Mouse (Mus musculus) kidney, postnatal 0 days (tissue): ENCODE measurements at regions not wholly inside any gene's neighbourhood (a gene's known extent, or its start where the extent isn't known, plus 50 kb on each side); places are given as distances from the start of the nearest gene placed in this dataset.

ENCODE experiments used
- ATAC-seq: fragments of 200-750 bp; cut with Nextera tagmentation; replicated peaks from 2 replicates; pipeline ENCODE4 v1.8.0; 2017; ENCODE audit warnings: low read depth, moderate number of reproducible peaks, moderate TSS enrichment, moderate library complexity; ENCODE audit not compliant: low FRiP score
- DNase-seq: peaks from one replicate; pipeline ENCODE4 v3.0.0-alpha.2; 2016; ENCODE audit warnings: low spot score
- H3K27ac ChIP-seq: fragments of 300-500 bp; sonication (generic); 2 replicates; pipeline ENCODE4 v1.5.1; 2014; ENCODE audit warnings: mild to moderate bottlenecking
- H3K27me3 ChIP-seq: fragments of 300-500 bp; sonication (generic); 2 replicates; pipeline ENCODE4 v1.6.1; 2014; ENCODE audit warnings: low read length, mixed read lengths; ENCODE audit not compliant: insufficient read depth
- H3K36me3 ChIP-seq: fragments of 300-500 bp; sonication (generic); 2 replicates; pipeline ENCODE4 v1.6.1; 2014; ENCODE audit warnings: low read length, mixed read lengths; ENCODE audit not compliant: insufficient read depth
- H3K4me1 ChIP-seq: fragments of 300-500 bp; sonication (generic); replicated peaks from 2 replicates; pipeline ENCODE4 v1.6.1; 2014; ENCODE audit warnings: antibody characterized with exemption, low read length, mixed read lengths; ENCODE audit not compliant: insufficient read depth
- H3K4me2 ChIP-seq: fragments of 300-500 bp; sonication (generic); 2 replicates; pipeline ENCODE4 v1.6.1; 2014; ENCODE audit warnings: mild to moderate bottlenecking, low read length, moderate library complexity, mixed read lengths
- H3K4me3 ChIP-seq: fragments of 300-500 bp; sonication (generic); replicated peaks from 2 replicates; pipeline ENCODE4 v1.5.1; 2014; ENCODE audit warnings: low read depth, low read length
- H3K9ac ChIP-seq: fragments of 300-500 bp; sonication (generic); 2 replicates; pipeline ENCODE4 v1.6.1; 2014; ENCODE audit warnings: low read depth, low read length
- H3K9me3 ChIP-seq: fragments of 300-500 bp; sonication (generic); replicated peaks from 2 replicates; pipeline ENCODE4 v1.6.1; 2016; ENCODE audit warnings: low read length, inconsistent platforms, mixed read lengths
- CTCF ChIP-seq: IDR thresholded peaks from 2 replicates; pipeline ENCODE4 v1.5.1; 2016; ENCODE audit warnings: antibody characterized with exemption, low read depth, mild to moderate bottlenecking, moderate library complexity
- WGBS: fragments of 180-500 bp; shearing (Covaris S2); extraction: QIAGEN DNeasy Blood & Tissue Kit; methylation state at CpG from one replicate; pipeline ENCODE4 v1.1.7; 2014; 5-methylcytosine and 5-hydroxymethylcytosine counted together

GRCm38 (mm10) chr2:48634456-48635174 is 179.3 kb upstream of the Acvr2a start:
- Histone ChIP-seq H3K4me3 (no peak overlapping the region), H3K9ac (no peak overlapping the region), H3K4me1 (no peaks in the 10 kb centered on the region), H3K27ac (no peak overlapping the region), H3K36me3 (no peaks in the 10 kb centered on the region), H3K4me2 (no peak overlapping the region), H3K9me3 (no peaks in the 10 kb centered on the region), H3K27me3 (no peaks in the 10 kb centered on the region)
- WGBS: 41% methylated on average over 10 of the region's 10 CpGs
- peak; percentile 58 for DNase-seq
- TF ChIP-seq CTCF: no peak; the same call in 1 of the 2 replicates
- peak; percentile 91 for ATAC-seq

GRCm38 (mm10) chr2:48636108-48636507 is 177.8 kb upstream of the Acvr2a start:
- no peak overlapping the region for H3K4me3 ChIP-seq
- H3K27me3 ChIP-seq: no peaks in the 10 kb centered on the region
- TF ChIP-seq CTCF: no peak
- no peak overlapping the region for H3K4me2 ChIP-seq
- no peaks in the 10 kb centered on the region for H3K9me3 ChIP-seq
- H3K36me3 ChIP-seq: no peaks in the 10 kb centered on the region
- H3K27ac ChIP-seq: no peak overlapping the region
- ATAC-seq (no peak), DNase-seq (no peak)
- no peaks in the 10 kb centered on the region for H3K4me1 ChIP-seq
- WGBS: 29% methylated on average over 2 of the region's 2 CpGs
- H3K9ac ChIP-seq: no peak overlapping the region

GRCm38 (mm10) chr2:48644114-48644513 is 169.8 kb upstream of the Acvr2a start:
- no peaks in the 10 kb centered on the region for H3K27me3 ChIP-seq
- no peak for ATAC-seq
- H3K27ac ChIP-seq: no peak overlapping the region
- H3K4me2 ChIP-seq: no peak overlapping the region
- no peaks in the 10 kb centered on the region for H3K36me3 ChIP-seq
- 81% methylated on average over 3 of the region's 3 CpGs for WGBS
- no peaks in the 10 kb centered on the region for H3K4me1 ChIP-seq
- H3K9ac ChIP-seq: no peak overlapping the region
- no peak overlapping the region for H3K4me3 ChIP-seq
- H3K9me3 ChIP-seq: no peaks in the 10 kb centered on the region
- no peak for TF ChIP-seq CTCF
- DNase-seq: no peak

- Histone ChIP-seq H3K27ac (no peak overlapping the region), H3K4me2 (no peak overlapping the region), H3K9ac (no peak overlapping the region), H3K36me3 (no peaks in the 10 kb centered on the region), H3K4me1 (no peaks in the 10 kb centered on the region), H3K9me3 (no peaks in the 10 kb centered on the region), H3K27me3 (no peaks in the 10 kb centered on the region), H3K4me3 (no peak overlapping the region)
- WGBS: 40% methylated on average over 2 of the region's 2 CpGs
- DNase-seq: no peak
- ATAC-seq: no peak
- no peak for TF ChIP-seq CTCF
Measured at GRCm38 (mm10) chr2:48650281-48650680, 163.6 kb upstream of the Acvr2a start.

- TF ChIP-seq CTCF: no peak
- H3K4me3 ChIP-seq: no peak overlapping the region
- no peaks in the 10 kb centered on the region for H3K27me3 ChIP-seq
- H3K9ac ChIP-seq: no peak overlapping the region
- WGBS: 44% methylated on average over 1 of the region's 1 CpGs
- H3K4me2 ChIP-seq: no peak overlapping the region
- no peaks in the 10 kb centered on the region for H3K4me1 ChIP-seq
- H3K27ac ChIP-seq: no peak overlapping the region
- no peak for DNase-seq
- H3K36me3 ChIP-seq: no peaks in the 10 kb centered on the region
- no peak for ATAC-seq
- no peaks in the 10 kb centered on the region for H3K9me3 ChIP-seq
Measured at GRCm38 (mm10) chr2:48661222-48661621, 152.7 kb upstream of the Acvr2a start.

GRCm38 (mm10) chr2:48665103-48665502 is 148.8 kb upstream of the Acvr2a start:
- Histone ChIP-seq H3K27me3 (no peaks in the 10 kb centered on the region), H3K4me3 (no peak overlapping the region), H3K36me3 (no peaks in the 10 kb centered on the region), H3K9me3 (no peaks in the 10 kb centered on the region), H3K4me1 (no peaks in the 10 kb centered on the region), H3K4me2 (no peak overlapping the region), H3K27ac (no peak overlapping the region), H3K9ac (no peak overlapping the region)
- 67% methylated on average over 2 of the region's 2 CpGs for WGBS
- ATAC-seq: no peak
- no peak for TF ChIP-seq CTCF
- DNase-seq: no peak

- DNase-seq (no peak), ATAC-seq (no peak)
- Histone ChIP-seq H3K4me1 (no peaks in the 10 kb centered on the region), H3K36me3 (no peaks in the 10 kb centered on the region), H3K9ac (no peak overlapping the region), H3K9me3 (no peaks in the 10 kb centered on the region), H3K4me2 (no peak overlapping the region), H3K27me3 (no peaks in the 10 kb centered on the region), H3K4me3 (no peak overlapping the region), H3K27ac (no peak overlapping the region)
- WGBS: 78% methylated on average over 1 of the region's 1 CpGs
- no peak for TF ChIP-seq CTCF
Measured at GRCm38 (mm10) chr2:48689098-48689497, 124.8 kb upstream of the Acvr2a start.
